Mouse (Mus musculus) erythroblast, embryonic 14.5 days (primary cell): ENCODE measurements at regions not wholly inside any gene's neighbourhood (a gene's known extent, or its start where the extent isn't known, plus 50 kb on each side); places are given as distances from the start of the nearest gene placed in this dataset.

ENCODE experiments used
- GATA1 ChIP-seq: IDR thresholded peaks from 2 replicates; pipeline ENCODE4 v1.6.1; 2012; ENCODE audit warnings: low read length, inconsistent platforms, mixed read lengths
- TAL1 ChIP-seq: IDR thresholded peaks from 3 replicates; pipeline ENCODE4 v1.6.1; 2012; ENCODE audit warnings: low read length, inconsistent platforms, mixed read lengths

DNA sequence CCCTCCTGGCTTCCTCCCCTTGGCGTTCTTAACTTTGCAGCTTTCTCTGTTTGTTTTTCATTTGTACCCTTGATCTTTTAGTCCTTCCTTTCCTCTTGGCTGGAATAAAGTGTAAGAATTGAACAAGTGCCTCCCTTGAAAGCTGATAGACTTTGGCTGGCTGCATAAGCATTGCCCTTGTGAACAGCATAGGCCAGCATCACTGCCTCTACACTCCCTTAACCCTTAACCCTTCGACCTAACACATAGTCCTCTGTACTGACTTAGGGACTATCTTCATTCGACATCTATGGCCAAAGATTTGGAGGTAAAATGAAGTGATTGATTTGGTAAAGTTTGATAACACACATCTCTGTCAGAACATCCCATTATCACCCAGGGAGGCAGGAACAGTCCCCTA is 163.5 kb upstream of the Tbx18 start:
- TF ChIP-seq GATA1 (no peak), TAL1 (no peak)
